ENCODE assay signal across 8 mouse cellular contexts in genomic region chr12:79600149-79600769, GRCm38 (mm10).
DNase-seq lines count a peak whose midpoint lies in the region; ATAC-seq and TF ChIP-seq lines count a peak whose summit lies in the region.

No protein-coding gene starts in this region.

- 37% methylated on average over 11 of the region's 11 CpGs for WGBS in intestine, embryonic 16.5 days
- 32% methylated on average over 11 of the region's 11 CpGs for WGBS in lung, postnatal 0 days

- TF ChIP-seq EP300 in lung, postnatal 0 days (IDR thresholded peaks at IDR 0.05), result peak; percentile 74

- H3K27me3 ChIP-seq in intestine, embryonic 16.5 days (replicated peaks; ENCODE audit: control insufficient read depth, insufficient read depth, low read length), result no peaks in the 10 kb centered on the region
- H3K27me3 ChIP-seq in lung, postnatal 0 days (replicated peaks; ENCODE audit: insufficient read depth, low read length), result no peaks in the 10 kb centered on the region

- H3K4me1 ChIP-seq in intestine, embryonic 16.5 days (ENCODE audit: control insufficient read depth, insufficient read depth, low read length), result peaks cover 22% of the 10 kb centered on the region
- no peaks in the 10 kb centered on the region for H3K4me1 ChIP-seq in lung, postnatal 0 days (ENCODE audit: insufficient read depth, low read depth, low read length)

- no peak overlapping the region for H3K4me2 ChIP-seq in intestine, embryonic 16.5 days (ENCODE audit: low read depth, low read length)
- no peak overlapping the region for H3K4me2 ChIP-seq in lung, postnatal 0 days (replicated peaks; ENCODE audit: low read depth, low read length)

- ATAC-seq in intestine, embryonic 16.5 days, result peak; percentile 86
- peak; percentile 71 for ATAC-seq in lung, postnatal 0 days

- H3K9ac ChIP-seq in intestine, embryonic 16.5 days (ENCODE audit: low read depth, low read length), result no peak overlapping the region
- no peak overlapping the region for H3K9ac ChIP-seq in lung, postnatal 0 days (replicated peaks; ENCODE audit: low read depth)

- DNase-seq in layer of hippocampus, adult 11-12 months (ENCODE audit: low spot score), result peak; percentile 11
- no peak for DNase-seq in layer of hippocampus, postnatal 10 days (ENCODE audit: low spot score in 2 of 2)
- DNase-seq in NIH3T3 (ENCODE audit: low read depth), result peak; percentile 98
- peak; percentile 59 to 76 for DNase-seq in gastrocnemius, adult 8-10 months (ENCODE audit: low spot score in 2 of 2)
- DNase-seq in lung, postnatal 0 days (ENCODE audit: low spot score), result peak; percentile 91
- DNase-seq in yolk sac, embryonic 10.5 days (ENCODE audit: low spot score), result peak; percentile 62
- no peak for DNase-seq in right cerebral cortex, adult 18-20 months

- no peaks in the 10 kb centered on the region for H3K9me3 ChIP-seq in intestine, embryonic 16.5 days (ENCODE audit: control insufficient read depth, low read length)
- H3K9me3 ChIP-seq in lung, postnatal 0 days (ENCODE audit: low read length), result no peaks in the 10 kb centered on the region

- H3K36me3 ChIP-seq in intestine, embryonic 16.5 days (ENCODE audit: control insufficient read depth, insufficient read depth, low read length), result no peaks in the 10 kb centered on the region
- no peaks in the 10 kb centered on the region for H3K36me3 ChIP-seq in lung, postnatal 0 days (ENCODE audit: insufficient read depth, low read length)

- no peak overlapping the region for H3K4me3 ChIP-seq in intestine, embryonic 16.5 days (ENCODE audit: low read length)
- H3K4me3 ChIP-seq in lung, postnatal 0 days (ENCODE audit: low read depth, low read length), result no peak overlapping the region

- TF ChIP-seq CTCF in lung, postnatal 0 days (IDR thresholded peaks at IDR 0.05), result no peak

- peak overlapping the region; percentile 52 for H3K27ac ChIP-seq in intestine, embryonic 16.5 days (ENCODE audit: low read length)
- H3K27ac ChIP-seq in lung, postnatal 0 days (ENCODE audit: low read length), result peak overlapping the region; percentile 73

Comparison
In these comparisons a context has a peak if more than half of its experiments do, and no peak if none do; other contexts are left out.
1. DNase-seq: peak in layer of hippocampus, adult 11-12 months (single experiment), NIH3T3 (single experiment), gastrocnemius, adult 8-10 months (2 of 2), lung, postnatal 0 days (single experiment) and yolk sac, embryonic 10.5 days (single experiment); none in layer of hippocampus, postnatal 10 days (0 of 2) and right cerebral cortex, adult 18-20 months (single experiment).